Mouse (Mus musculus) cerebellum, adult 8-10 months (tissue): ENCODE measurements around the gene Dynlt3.
"Not testable (repeated sequence)": the region's sequence is repeated elsewhere in the genome, so short reads cannot be mapped to it uniquely, and the experiment has no call there.

Source experiments
- DNase-seq: peaks from one replicate; pipeline ENCODE4 v3.0.0; 2022

Dynlt3 gene

DNA sequence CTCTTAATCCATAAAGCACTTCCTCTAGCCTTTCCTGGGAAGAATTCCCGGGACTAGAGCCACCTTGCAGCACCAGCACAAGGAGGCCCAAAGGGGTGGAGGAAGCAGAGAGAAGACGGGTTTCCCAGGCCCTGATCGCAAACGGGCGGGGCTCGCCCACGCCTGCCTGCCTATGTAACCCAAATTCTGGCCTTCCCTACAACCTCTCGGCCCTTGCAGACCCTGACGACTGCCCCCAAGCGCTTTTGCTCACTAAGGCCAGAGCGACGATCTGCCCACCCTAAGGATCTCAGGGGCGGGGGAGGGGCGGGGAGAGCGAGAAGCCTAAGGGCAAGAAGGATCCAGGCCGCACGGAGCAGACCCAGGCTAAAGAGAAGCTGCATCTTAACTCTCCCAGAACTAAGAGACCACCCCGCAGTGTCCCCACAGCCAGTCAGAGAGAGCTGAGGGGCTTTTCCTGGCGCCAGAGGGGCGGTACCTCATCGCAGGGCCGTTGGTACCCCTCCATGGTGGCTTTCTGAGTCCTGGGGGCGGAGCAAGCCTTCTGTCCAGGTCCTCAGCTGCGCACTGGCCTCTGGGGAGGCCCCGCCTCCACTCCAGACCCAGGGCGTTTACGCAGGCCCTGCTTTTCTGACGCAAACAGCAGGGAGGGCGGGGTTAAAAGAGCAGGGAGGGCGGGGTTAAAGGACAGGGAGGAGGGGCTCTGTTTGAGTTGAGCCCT is at the start of gene Dynlt3:
Dynlt3 (minus strand) TSS at position 613 of the 721 bp plus-strand sequence.
- peak; percentile 70 for DNase-seq

- DNase-seq, result no peak
These were observed 37.0 kb upstream of the Dynlt3 start for GRCm38 (mm10) chrX:9699815-9700214.

DNA sequence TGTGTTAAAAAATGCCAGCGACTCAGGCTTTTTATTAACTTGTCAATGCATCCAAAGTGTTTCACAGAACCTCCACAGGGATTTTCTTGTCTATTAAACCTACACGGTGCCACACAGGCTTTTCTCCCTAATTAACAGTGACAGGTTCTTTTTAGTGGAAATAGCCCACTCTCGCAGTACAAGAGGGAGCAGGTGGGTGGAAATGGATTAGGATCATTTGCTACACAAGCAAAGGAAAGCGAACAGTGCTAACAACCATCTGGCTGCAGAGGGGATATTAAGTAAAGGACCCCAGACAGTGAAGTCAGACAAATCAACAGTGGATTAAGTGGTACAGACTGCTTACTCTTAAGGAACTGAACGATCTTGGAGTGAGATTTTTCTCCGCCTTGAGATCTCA is 33.2 kb upstream of the Dynlt3 start:
- no peak for DNase-seq

DNA sequence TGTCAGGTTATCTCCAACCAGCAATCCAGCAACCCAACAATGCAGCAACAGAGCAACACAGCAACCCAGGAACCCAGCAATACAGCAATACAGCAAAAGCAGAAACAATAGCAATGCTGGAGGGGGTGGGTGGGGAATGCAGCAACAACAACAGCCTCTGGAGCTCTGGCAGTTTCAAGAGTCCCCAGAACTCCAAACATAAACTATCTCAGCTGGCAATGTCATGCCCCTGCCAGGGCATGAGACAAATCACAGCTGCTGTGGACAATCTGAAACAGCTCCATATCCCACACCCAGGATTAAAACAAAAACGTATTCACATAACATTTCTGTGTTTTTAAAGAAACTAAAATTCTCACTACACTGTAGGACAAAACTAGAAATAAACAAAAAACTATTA is 9.2 kb upstream of the Dynlt3 start:
- DNase-seq, result no peak

- no peak for DNase-seq
These were observed 8.6 kb upstream of the Dynlt3 start for GRCm38 (mm10) chrX:9671418-9671817.

DNA sequence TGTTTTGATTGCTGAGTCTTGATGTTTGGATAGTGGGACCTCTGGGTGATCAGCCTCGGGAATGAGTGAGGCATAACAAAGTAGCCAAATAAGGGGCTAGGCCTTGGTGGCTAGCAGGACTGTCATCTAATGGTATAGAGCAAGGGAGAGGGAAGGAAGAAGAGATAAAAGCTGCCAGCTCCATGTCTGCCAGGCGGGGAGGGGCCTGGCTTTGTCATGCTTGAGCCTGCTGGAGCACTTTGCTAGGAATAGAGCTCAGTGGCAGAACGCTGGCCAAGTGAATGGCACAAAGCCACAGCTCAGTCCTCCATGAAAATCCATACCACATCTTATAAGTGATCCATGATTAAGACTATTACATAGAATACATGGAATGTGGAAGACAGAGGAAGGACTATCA is 10.0 kb downstream of the Dynlt3 start:
- DNase-seq, result no peak

GRCm38 (mm10) chrX:9640594-9640993 is 22.2 kb downstream of the Dynlt3 start:
- not testable (repeated sequence) for DNase-seq

GRCm38 (mm10) chrX:9640126-9640525 is 22.7 kb downstream of the Dynlt3 start:
- not testable (repeated sequence) for DNase-seq
